Mouse (Mus musculus): Measurements from ENCODE around the gene Dixdc1. TPM values are rescaled to one million over a fixed set of nuclear protein-coding genes. Genes with fewer than 3 reads are reported as not detected.

Gene Dixdc1
- polyA plus RNA-seq, 1 experiment = not detected

GRCm38 (mm10) chr9:50670690-50671089 is 68.6 kb downstream of the Dixdc1 start:
- Histone ChIP-seq H3K4me3 (replicated peaks) (no peak overlapping the region), H3K36me3 (ENCODE audit: control insufficient read depth) (no peaks in the 10 kb centered on the region), H3K27me3 (ENCODE audit: control insufficient read depth) (no peaks in the 10 kb centered on the region), H3K9me3 (ENCODE audit: control insufficient read depth, low read length) (no peaks in the 10 kb centered on the region), H3K4me1 (ENCODE audit: control insufficient read depth) (peaks cover 6% of the 10 kb centered on the region)
- TF ChIP-seq GATA1 (IDR thresholded peaks at IDR 0.05; ENCODE audit: low read length) (no peak), TAL1 (IDR thresholded peaks at IDR 0.05; ENCODE audit: low read length) (no peak)

GRCm38 (mm10) chr9:50667579-50668498 is 71.5 kb downstream of the Dixdc1 start:
- Histone ChIP-seq H3K36me3 (ENCODE audit: control insufficient read depth) (no peaks in the 10 kb centered on the region), H3K27me3 (ENCODE audit: control insufficient read depth) (no peaks in the 10 kb centered on the region), H3K9me3 (ENCODE audit: control insufficient read depth, low read length) (no peaks in the 10 kb centered on the region), H3K4me1 (ENCODE audit: control insufficient read depth) (peaks cover 6% of the 10 kb centered on the region), H3K4me3 (replicated peaks) (no peak overlapping the region)
- TF ChIP-seq TAL1 (IDR thresholded peaks at IDR 0.05; ENCODE audit: low read length) (no peak), GATA1 (IDR thresholded peaks at IDR 0.05; ENCODE audit: low read length) (no peak)

GRCm38 (mm10) chr9:50666442-50666841 is 72.9 kb downstream of the Dixdc1 start:
- Histone ChIP-seq H3K27me3 (ENCODE audit: control insufficient read depth) (no peaks in the 10 kb centered on the region), H3K9me3 (ENCODE audit: control insufficient read depth, low read length) (no peaks in the 10 kb centered on the region), H3K4me1 (ENCODE audit: control insufficient read depth) (peaks cover 4% of the 10 kb centered on the region), H3K36me3 (ENCODE audit: control insufficient read depth) (no peaks in the 10 kb centered on the region), H3K4me3 (replicated peaks) (no peak overlapping the region)
- TF ChIP-seq GATA1 (IDR thresholded peaks at IDR 0.05; ENCODE audit: low read length) = no peak

GRCm38 (mm10) chr9:50664826-50665225 is 74.5 kb downstream of the Dixdc1 start:
- Histone ChIP-seq H3K9me3 (ENCODE audit: control insufficient read depth, low read length) (no peaks in the 10 kb centered on the region), H3K4me1 (ENCODE audit: control insufficient read depth) (peaks cover 12% of the 10 kb centered on the region), H3K4me3 (replicated peaks) (no peak overlapping the region), H3K36me3 (ENCODE audit: control insufficient read depth) (no peaks in the 10 kb centered on the region), H3K27me3 (ENCODE audit: control insufficient read depth) (no peaks in the 10 kb centered on the region)
- TF ChIP-seq GATA1 (IDR thresholded peaks at IDR 0.05; ENCODE audit: low read length) (no peak), TAL1 (IDR thresholded peaks at IDR 0.05; ENCODE audit: low read length) (no peak)

- Histone ChIP-seq H3K4me3 (replicated peaks) (peak overlapping the region; percentile 100), H3K4me1 (ENCODE audit: control insufficient read depth) (peaks cover 25% of the 10 kb centered on the region), H3K36me3 (ENCODE audit: control insufficient read depth) (peaks cover 13% of the 10 kb centered on the region), H3K27me3 (ENCODE audit: control insufficient read depth) (no peaks in the 10 kb centered on the region), H3K9me3 (ENCODE audit: control insufficient read depth, low read length) (no peaks in the 10 kb centered on the region)
- TF ChIP-seq TAL1 (IDR thresholded peaks at IDR 0.05; ENCODE audit: low read length) (no peak), GATA1 (IDR thresholded peaks at IDR 0.05; ENCODE audit: low read length) (no peak)
Observed at GRCm38 (mm10) chr9:50660431-50660830, 78.9 kb downstream of the Dixdc1 start.

GRCm38 (mm10) chr9:50659392-50660217 is 79.7 kb downstream of the Dixdc1 start, which contains the start of gene Dlat:
Dlat (minus strand) TSS chr9:50659780.
- Histone ChIP-seq H3K27me3 (ENCODE audit: control insufficient read depth) (no peaks in the 10 kb centered on the region), H3K4me1 (ENCODE audit: control insufficient read depth) (peaks cover 25% of the 10 kb centered on the region), H3K36me3 (ENCODE audit: control insufficient read depth) (peaks cover 14% of the 10 kb centered on the region), H3K9me3 (ENCODE audit: control insufficient read depth, low read length) (no peaks in the 10 kb centered on the region), H3K4me3 (replicated peaks) (peak within 1 kb of the TSS; percentile 100)
- TF ChIP-seq TAL1 (IDR thresholded peaks at IDR 0.05; ENCODE audit: low read length) (no peak), GATA1 (IDR thresholded peaks at IDR 0.05; ENCODE audit: low read length) (no peak)

- H3K4me3 ChIP-seq (replicated peaks) = peak overlapping the region; percentile 100
- peaks cover 25% of the 10 kb centered on the region for H3K4me1 ChIP-seq (ENCODE audit: control insufficient read depth)
- TF ChIP-seq TAL1 (IDR thresholded peaks at IDR 0.05; ENCODE audit: low read length) = no peak
- TF ChIP-seq GATA1 (IDR thresholded peaks at IDR 0.05; ENCODE audit: low read length) = no peak
- H3K9me3 ChIP-seq (ENCODE audit: control insufficient read depth, low read length) = no peaks in the 10 kb centered on the region
- H3K36me3 ChIP-seq (ENCODE audit: control insufficient read depth) = peaks cover 18% of the 10 kb centered on the region
- H3K27me3 ChIP-seq (ENCODE audit: control insufficient read depth) = no peaks in the 10 kb centered on the region
Observed at GRCm38 (mm10) chr9:50658941-50659388, 80.4 kb downstream of the Dixdc1 start.

GRCm38 (mm10) chr9:50658391-50658790 is 80.9 kb downstream of the Dixdc1 start:
- Histone ChIP-seq H3K4me3 (replicated peaks) (peak overlapping the region; percentile 100), H3K27me3 (ENCODE audit: control insufficient read depth) (no peaks in the 10 kb centered on the region), H3K4me1 (ENCODE audit: control insufficient read depth) (peaks cover 25% of the 10 kb centered on the region), H3K36me3 (ENCODE audit: control insufficient read depth) (peaks cover 23% of the 10 kb centered on the region), H3K9me3 (ENCODE audit: control insufficient read depth, low read length) (no peaks in the 10 kb centered on the region)
- TF ChIP-seq TAL1 (IDR thresholded peaks at IDR 0.05; ENCODE audit: low read length) (no peak), GATA1 (IDR thresholded peaks at IDR 0.05; ENCODE audit: low read length) (no peak)

GRCm38 (mm10) chr9:50650503-50650902 is 88.8 kb downstream of the Dixdc1 start:
- Histone ChIP-seq H3K4me1 (ENCODE audit: control insufficient read depth) (peaks cover 17% of the 10 kb centered on the region), H3K9me3 (ENCODE audit: control insufficient read depth, low read length) (no peaks in the 10 kb centered on the region), H3K4me3 (replicated peaks) (no peak overlapping the region), H3K27me3 (ENCODE audit: control insufficient read depth) (no peaks in the 10 kb centered on the region), H3K36me3 (ENCODE audit: control insufficient read depth) (peaks cover 80% of the 10 kb centered on the region)
- TF ChIP-seq GATA1 (IDR thresholded peaks at IDR 0.05; ENCODE audit: low read length) (no peak), TAL1 (IDR thresholded peaks at IDR 0.05; ENCODE audit: low read length) (no peak)
